Mouse (Mus musculus) kidney, embryonic 15.5 days (tissue): ENCODE data around the gene Exosc8. TPM values are rescaled to one million over a fixed set of nuclear protein-coding genes. Genes with fewer than 3 reads are reported as not detected.

Source experiments
- ATAC-seq: fragments of 200-750 bp; cut with Nextera tagmentation; replicated peaks from 2 replicates; pipeline ENCODE4 v1.8.0; 2017; ENCODE audit warnings: moderate TSS enrichment; ENCODE audit not compliant: low FRiP score
- H3K27ac ChIP-seq: fragments of 300-500 bp; sonication (generic); 2 replicates; pipeline ENCODE4 v1.5.1; 2015; ENCODE audit warnings: mild to moderate bottlenecking, inconsistent platforms
- H3K27me3 ChIP-seq: fragments of 300-500 bp; sonication (generic); 2 replicates; pipeline ENCODE4 v1.6.1; 2015; ENCODE audit warnings: inconsistent platforms
- H3K36me3 ChIP-seq: fragments of 300-500 bp; sonication (generic); 2 replicates; pipeline ENCODE4 v1.6.1; 2015; ENCODE audit warnings: inconsistent platforms
- H3K4me1 ChIP-seq: fragments of 300-500 bp; sonication (generic); 2 replicates; pipeline ENCODE4 v1.6.1; 2015; ENCODE audit warnings: inconsistent platforms
- H3K4me2 ChIP-seq: fragments of 300-500 bp; sonication (generic); 2 replicates; pipeline ENCODE4 v1.6.1; 2015; ENCODE audit warnings: moderate library complexity, mild to moderate bottlenecking, inconsistent platforms
- H3K4me3 ChIP-seq: fragments of 300-500 bp; sonication (generic); replicated peaks from 2 replicates; pipeline ENCODE4 v1.5.1; 2015; ENCODE audit warnings: mild to moderate bottlenecking, inconsistent platforms
- H3K9ac ChIP-seq: fragments of 300-500 bp; sonication (generic); 2 replicates; pipeline ENCODE4 v1.6.1; 2015; ENCODE audit warnings: mild to moderate bottlenecking, inconsistent platforms
- H3K9me3 ChIP-seq: fragments of 300-500 bp; sonication (generic); replicated peaks from 2 replicates; pipeline ENCODE4 v1.6.1; 2016; ENCODE audit warnings: inconsistent platforms
- WGBS: fragments of 180-500 bp; shearing (Covaris S2); methylation state at CpG from one replicate; pipeline ENCODE4 v1.1.7; 2015; ENCODE audit warnings: mixed read lengths; 5-methylcytosine and 5-hydroxymethylcytosine counted together
- polyA plus RNA-seq: library from polyadenylated mRNA; unstranded; fragments of >200 nt; fragmentation: Nextera tagmentation; extraction: Ambion mirVana; gene quantifications from 2 replicates; pipeline ENCODE4 v1.2.1, GENCODE M21; 2015

The Exosc8 gene
- polyA plus RNA-seq, 1 experiment from 2014 or later, result 142 TPM

DNA sequence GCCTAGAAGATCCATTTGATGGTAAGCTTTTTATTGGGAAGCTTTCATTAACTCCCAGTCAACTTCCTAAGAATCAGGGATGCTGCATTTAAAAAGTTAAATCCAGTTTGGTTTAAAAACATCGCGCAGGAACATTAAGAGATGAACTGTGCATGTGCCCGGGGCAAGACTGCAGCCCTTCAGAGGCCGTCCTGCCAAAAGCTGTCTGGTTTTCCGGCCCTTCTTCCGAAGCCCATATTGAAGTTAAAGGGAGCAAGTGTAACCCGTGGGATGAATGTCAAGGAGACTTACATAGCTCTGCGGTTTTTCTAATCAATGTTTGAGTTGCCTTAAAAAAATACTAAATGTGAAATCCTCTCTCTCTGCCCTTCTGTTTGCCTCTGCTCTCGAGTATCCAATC is 24.0 kb upstream of the Exosc8 start:
- Histone ChIP-seq H3K4me1 (peaks cover 40% of the 10 kb centered on the region), H3K9me3 (no peaks in the 10 kb centered on the region), H3K36me3 (no peaks in the 10 kb centered on the region), H3K27me3 (peaks cover 3% of the 10 kb centered on the region; the same call in 1 of the 2 replicates), H3K27ac (no peak overlapping the region), H3K4me3 (no peak overlapping the region), H3K4me2 (no peak overlapping the region), H3K9ac (no peak overlapping the region)
- no peak for ATAC-seq
- 71% methylated on average over 9 of the region's 9 CpGs for WGBS

DNA sequence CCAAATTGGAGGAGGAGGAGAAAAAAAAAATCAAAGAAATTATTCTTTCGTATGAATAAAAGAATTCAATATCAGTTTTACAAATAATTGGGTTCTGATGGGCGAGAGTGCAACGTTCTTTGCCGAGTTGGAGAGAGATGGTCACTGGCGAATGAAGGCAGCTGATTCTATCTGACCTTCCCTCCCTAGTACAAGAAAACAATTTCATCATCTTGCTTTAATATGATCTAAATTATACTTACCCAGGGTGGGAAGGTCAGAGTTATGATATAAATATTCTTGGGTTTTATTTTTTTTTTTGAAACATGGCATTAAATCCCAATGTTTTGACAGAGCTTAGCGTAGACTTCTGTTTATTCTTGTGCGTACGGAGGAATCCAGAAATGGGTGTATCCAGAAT is 22.3 kb upstream of the Exosc8 start:
- H3K4me2 ChIP-seq, result peak overlapping the region; percentile 100; the same call in 1 of the 2 replicates

DNA sequence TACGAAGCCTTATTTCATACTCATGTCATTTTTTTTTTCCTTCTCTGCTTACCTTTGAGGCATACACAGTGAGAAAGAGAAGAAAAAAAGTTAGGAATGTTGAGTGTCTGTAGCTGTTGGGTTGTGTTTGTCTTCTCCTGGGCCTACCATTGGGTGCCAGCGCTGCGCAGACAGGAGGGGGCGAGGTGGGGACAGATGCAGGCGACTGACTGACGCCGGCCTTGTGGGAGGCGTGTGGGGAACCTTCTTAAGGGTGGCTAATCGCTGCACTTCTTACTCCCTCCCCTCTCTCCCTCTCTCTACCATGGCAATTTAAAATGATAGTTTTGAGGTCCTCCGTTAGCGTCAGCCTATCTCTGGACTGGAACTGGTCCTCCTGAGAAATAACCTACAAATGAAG is 20.9 kb upstream of the Exosc8 start:
- H3K9me3 ChIP-seq, result no peaks in the 10 kb centered on the region
- H3K27ac ChIP-seq, result peak overlapping the region; percentile 91
- peak overlapping the region; percentile 67 for H3K9ac ChIP-seq
- 0% methylated on average over 11 of the region's 11 CpGs for WGBS
- H3K4me2 ChIP-seq, result peak overlapping the region; percentile 100
- H3K36me3 ChIP-seq, result peaks cover 6% of the 10 kb centered on the region
- peaks cover 35% of the 10 kb centered on the region for H3K4me1 ChIP-seq
- H3K27me3 ChIP-seq, result peaks cover 3% of the 10 kb centered on the region; the same call in 1 of the 2 replicates
- ATAC-seq, result 0 out of 2 replicates have a peak, but pooled peaks have one; percentile 59
- peak overlapping the region; percentile 77 for H3K4me3 ChIP-seq

More for the DNA sequence above, 22.3 kb upstream of the Exosc8 start:
- Histone ChIP-seq H3K9ac (no peak overlapping the region), H3K4me1 (peaks cover 37% of the 10 kb centered on the region), H3K36me3 (no peaks in the 10 kb centered on the region), H3K27ac (no peak overlapping the region), H3K27me3 (peaks cover 3% of the 10 kb centered on the region; the same call in 1 of the 2 replicates), H3K4me3 (no peak overlapping the region), H3K9me3 (no peaks in the 10 kb centered on the region)
- WGBS, result 70% methylated on average over 8 of the region's 8 CpGs
- ATAC-seq, result no peak

DNA sequence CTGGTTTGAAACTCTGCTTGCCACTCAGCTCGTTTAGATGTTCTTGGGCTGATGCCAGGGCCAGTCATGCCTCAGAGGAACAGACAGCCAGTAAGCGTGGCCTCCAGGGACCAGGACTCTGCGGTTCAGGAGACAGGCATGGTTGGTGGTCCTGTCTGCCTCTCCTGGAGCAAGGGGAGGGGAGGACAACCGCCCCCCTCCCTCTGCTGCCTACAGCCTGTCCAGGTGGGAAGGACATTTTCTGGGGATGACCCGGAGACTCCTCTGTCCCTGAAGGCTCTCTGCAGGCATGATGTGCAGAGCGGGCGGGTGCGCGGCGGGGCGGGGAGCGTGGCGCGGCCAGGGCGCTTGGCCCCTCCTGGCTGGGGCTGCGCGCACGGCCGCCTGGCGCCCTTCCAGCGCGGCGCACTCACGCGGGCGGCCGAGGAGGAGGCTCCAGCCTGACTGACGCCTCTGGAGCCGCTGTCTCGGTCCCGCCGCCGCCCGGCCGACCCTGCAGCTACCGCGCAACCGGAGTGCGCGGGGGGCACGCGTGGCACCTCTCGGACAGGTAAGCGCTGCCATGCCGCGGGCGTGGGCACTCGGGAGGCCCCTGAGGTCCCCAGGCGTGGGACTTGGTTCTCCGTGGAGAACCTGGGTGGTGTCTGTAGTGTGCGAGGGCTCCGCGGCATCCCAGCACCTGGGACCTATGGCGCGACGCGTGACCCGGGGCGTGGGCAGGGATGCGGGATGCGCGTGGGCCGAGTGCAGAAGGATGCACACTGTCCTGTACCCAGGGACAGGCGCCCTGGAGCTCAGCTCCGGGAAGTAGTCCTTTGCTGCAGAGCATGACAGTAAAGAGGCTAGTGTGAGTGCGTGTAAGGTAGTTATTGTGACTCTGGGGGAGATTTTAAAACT is 20.2 kb upstream of the Exosc8 start, which contains the start of gene Smad9:
Smad9 (plus strand) TSS at position 438 of the 897 bp plus-strand sequence.
- Histone ChIP-seq H3K9ac (peak within 1 kb of the TSS; percentile 67), H3K27ac (peak within 1 kb of the TSS; percentile 91), H3K27me3 (peaks cover 3% of the 10 kb centered on the region; the same call in 1 of the 2 replicates), H3K9me3 (no peaks in the 10 kb centered on the region), H3K4me3 (peak within 1 kb of the TSS; percentile 77), H3K36me3 (peaks cover 12% of the 10 kb centered on the region), H3K4me1 (peaks cover 30% of the 10 kb centered on the region), H3K4me2 (peak within 1 kb of the TSS; percentile 100)
- ATAC-seq, result peak; percentile 93
- WGBS, result under 1% methylated on average over 65 of the region's 66 CpGs

DNA sequence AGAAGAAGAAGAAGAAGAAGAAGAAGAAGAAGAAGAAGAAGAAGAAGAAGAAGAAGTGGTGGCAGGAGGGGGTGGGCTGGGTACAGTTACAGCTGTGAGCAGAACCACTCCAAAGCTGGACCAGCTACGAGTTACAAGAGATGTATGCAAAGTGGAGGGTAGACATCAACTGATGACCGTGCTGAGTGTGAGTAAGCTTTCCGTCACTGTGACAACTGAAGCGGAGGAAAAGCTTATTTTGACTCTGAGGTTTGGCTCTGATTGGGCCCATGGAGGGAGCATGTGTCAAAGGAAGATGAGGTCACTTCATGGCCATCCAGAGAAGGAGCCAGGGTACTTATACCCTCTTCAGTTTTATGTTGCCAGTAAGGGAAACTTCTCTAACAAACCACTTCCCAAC is 18.2 kb upstream of the Exosc8 start:
- Histone ChIP-seq H3K4me1 (peaks cover 30% of the 10 kb centered on the region), H3K4me2 (no peak overlapping the region), H3K4me3 (no peak overlapping the region), H3K27me3 (peaks cover 3% of the 10 kb centered on the region; the same call in 1 of the 2 replicates), H3K9me3 (no peaks in the 10 kb centered on the region), H3K9ac (no peak overlapping the region), H3K27ac (no peak overlapping the region), H3K36me3 (peaks cover 32% of the 10 kb centered on the region)
- 68% methylated on average over 4 of the region's 4 CpGs for WGBS
- no peak for ATAC-seq

DNA sequence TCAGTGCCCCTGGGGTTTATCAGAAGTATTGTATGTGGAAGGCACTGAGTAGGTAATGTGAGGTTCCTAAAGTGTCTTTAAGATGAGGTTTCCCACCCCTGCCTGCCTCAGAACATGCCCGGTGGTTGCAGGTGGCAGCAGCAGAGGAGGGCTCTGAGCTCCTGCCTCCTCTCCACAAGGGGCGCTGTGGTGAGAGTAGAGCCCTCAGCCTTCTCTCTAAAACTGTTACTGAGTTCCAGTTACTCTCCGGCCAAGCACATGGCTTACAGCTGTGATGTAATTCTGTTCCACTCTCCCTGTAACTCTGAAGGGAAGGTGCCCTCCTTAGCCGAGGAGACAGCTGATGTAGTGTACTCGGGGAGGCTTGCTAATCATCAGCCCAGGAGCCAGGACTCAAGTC is 10.6 kb upstream of the Exosc8 start:
- H3K4me2 ChIP-seq, result no peak overlapping the region
- no peaks in the 10 kb centered on the region for H3K4me1 ChIP-seq
- no peak overlapping the region for H3K9ac ChIP-seq
- H3K4me3 ChIP-seq, result no peak overlapping the region
- no peaks in the 10 kb centered on the region for H3K9me3 ChIP-seq
- no peak overlapping the region for H3K27ac ChIP-seq
- WGBS, result 68% methylated on average over 5 of the region's 5 CpGs
- ATAC-seq, result no peak
- H3K27me3 ChIP-seq, result no peaks in the 10 kb centered on the region
- peaks cover 99% of the 10 kb centered on the region for H3K36me3 ChIP-seq

DNA sequence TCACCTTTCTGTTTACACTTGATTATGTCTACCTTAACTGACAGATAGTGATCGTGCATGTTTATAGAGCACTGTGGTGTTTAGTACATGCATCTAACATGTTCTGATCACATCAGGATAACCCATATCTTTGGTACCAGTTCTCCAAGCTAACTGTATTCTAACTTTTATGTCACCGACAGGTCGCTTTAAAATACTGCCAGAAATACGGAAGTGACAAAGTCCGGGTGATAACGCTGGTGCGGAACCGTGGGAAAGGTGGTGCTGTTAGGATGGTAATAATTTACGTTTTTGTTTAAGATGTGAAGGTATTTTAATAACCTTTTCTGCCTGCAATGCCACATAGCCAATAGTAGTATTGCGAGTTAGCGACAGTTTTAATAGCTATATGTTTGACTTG is 6.8 kb upstream of the Exosc8 start:
- Histone ChIP-seq H3K4me1 (no peaks in the 10 kb centered on the region), H3K27me3 (no peaks in the 10 kb centered on the region), H3K9me3 (no peaks in the 10 kb centered on the region), H3K4me2 (no peak overlapping the region), H3K36me3 (peaks cover 91% of the 10 kb centered on the region), H3K4me3 (no peak overlapping the region), H3K9ac (no peak overlapping the region), H3K27ac (no peak overlapping the region)
- WGBS, result 94% methylated on average over 11 of the region's 11 CpGs
- ATAC-seq, result no peak

DNA sequence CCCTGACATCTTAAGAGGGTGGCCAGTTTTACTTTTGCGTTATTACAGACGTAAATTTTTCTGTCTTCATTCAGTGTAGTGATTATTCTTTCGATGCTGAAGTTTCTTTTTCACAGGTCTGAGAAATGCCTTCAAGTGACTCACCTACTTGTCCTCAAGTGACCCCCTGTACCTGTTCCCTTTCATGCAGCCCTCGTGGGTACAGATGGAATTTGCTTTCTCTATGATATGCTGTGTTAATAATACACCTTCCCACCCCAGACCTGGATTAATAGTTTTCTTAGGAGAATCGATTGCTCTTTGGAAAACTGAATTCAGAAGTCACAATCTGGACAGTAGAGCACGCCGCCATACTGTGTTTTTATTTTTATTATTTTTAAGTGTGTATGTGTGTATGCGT is 2.1 kb upstream of the Exosc8 start:
- Histone ChIP-seq H3K9me3 (no peaks in the 10 kb centered on the region), H3K9ac (no peak overlapping the region), H3K4me3 (no peak overlapping the region), H3K27ac (no peak overlapping the region), H3K36me3 (peaks cover 56% of the 10 kb centered on the region), H3K4me1 (peaks cover 23% of the 10 kb centered on the region), H3K27me3 (no peaks in the 10 kb centered on the region), H3K4me2 (no peak overlapping the region)
- WGBS, result 91% methylated on average over 8 of the region's 8 CpGs
- no peak for ATAC-seq

DNA sequence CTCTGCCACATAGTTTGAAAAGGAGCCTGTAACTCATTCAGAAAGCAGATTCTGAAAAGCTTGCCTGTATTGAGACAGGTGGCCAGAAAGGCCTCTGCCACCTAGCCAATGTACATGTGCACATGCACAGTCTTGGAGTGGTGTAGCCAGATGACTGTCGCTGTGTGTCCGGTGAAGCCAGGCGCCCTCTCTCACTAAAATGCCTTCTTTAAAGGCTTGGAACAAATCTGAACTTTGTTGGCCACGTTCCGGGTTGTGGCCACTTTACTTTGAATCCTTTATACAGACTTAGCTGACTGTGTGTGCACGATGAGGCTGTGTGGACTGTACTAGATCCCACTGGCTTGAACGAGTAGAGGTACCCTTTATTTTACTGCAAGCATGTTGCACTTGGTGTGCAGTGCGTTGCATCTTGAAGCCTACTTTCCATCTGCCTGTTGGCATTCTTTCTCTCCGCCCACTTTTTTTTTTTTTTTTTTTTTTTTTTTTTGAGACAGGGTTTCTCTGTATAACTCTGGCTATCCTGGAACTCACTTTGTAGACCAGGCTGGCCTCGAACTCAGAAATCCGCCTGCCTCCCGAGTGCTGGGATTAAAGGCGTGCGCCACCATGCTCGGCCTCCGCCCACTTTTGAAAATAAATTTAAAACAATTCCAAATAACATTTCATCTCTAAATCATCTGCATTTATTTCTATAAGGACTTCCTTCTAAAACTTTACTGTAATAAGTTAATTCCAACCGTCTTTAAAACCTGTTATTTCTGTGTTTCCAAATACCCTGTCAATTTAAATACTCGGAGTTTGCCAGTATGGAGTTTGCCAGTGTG is 1.1 kb upstream of the Exosc8 start:
- peak overlapping the region; percentile 90 for H3K9ac ChIP-seq
- no peak; the same call in 1 of the 2 replicates for ATAC-seq

DNA sequence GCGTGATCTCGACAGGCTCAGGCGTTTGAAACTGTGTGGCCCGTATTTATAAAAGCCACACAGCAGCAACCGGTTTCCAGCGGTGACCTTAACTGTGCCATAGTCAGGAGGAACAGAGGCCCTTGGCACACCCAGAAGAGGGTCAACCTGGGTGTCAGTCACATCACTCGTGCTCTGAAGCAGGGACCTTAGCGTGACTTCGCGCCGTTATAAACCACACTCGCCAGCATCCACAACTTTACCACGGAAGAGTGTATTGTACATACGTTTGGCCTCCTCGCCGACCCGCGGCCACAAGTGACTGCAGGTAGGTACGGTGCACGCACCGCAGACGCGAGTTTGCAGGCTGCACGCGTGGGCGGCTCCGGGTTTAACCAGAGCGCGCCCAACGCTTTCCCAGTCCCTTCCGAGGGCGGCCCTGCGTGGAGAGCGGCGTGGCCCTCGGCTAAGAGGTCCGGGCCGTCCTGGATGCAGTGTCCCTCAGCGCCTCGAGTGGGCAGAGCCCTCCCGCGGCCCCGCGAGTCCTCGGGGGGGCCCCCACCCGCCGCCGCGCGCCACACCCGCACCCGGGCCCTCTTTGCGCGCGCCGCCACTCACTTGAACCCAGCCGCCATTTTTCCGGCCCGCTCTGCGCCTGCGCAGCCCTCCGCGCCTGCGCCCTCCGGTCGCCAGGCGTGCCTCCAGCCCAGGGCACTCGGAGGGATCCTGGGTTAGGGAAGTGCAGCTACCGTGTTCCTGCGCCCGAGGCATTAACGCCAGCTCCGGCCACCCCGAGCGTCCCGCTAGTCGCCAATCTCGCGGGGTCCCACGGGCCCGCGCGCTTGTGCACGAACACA is 564 bp downstream of the Exosc8 start:
- ATAC-seq, result peak; percentile 95
- Histone ChIP-seq H3K4me3 (peak overlapping the region; percentile 67), H3K9me3 (no peaks in the 10 kb centered on the region), H3K4me2 (peak overlapping the region; percentile 79), H3K27me3 (no peaks in the 10 kb centered on the region), H3K4me1 (peaks cover 31% of the 10 kb centered on the region), H3K9ac (peak overlapping the region; percentile 90), H3K36me3 (peaks cover 57% of the 10 kb centered on the region), H3K27ac (peak overlapping the region; percentile 99)
- WGBS, result under 1% methylated on average over 67 of the region's 84 CpGs

More for the DNA sequence above, 1.1 kb upstream of the Exosc8 start:
- no peaks in the 10 kb centered on the region for H3K9me3 ChIP-seq
- peak overlapping the region; percentile 67 for H3K4me3 ChIP-seq
- peak overlapping the region; percentile 79 for H3K4me2 ChIP-seq
- WGBS, result 53% methylated on average over 18 of the region's 18 CpGs
- peak overlapping the region; percentile 99 for H3K27ac ChIP-seq
- peaks cover 31% of the 10 kb centered on the region for H3K4me1 ChIP-seq
- H3K27me3 ChIP-seq, result no peaks in the 10 kb centered on the region
- H3K36me3 ChIP-seq, result peaks cover 54% of the 10 kb centered on the region

DNA sequence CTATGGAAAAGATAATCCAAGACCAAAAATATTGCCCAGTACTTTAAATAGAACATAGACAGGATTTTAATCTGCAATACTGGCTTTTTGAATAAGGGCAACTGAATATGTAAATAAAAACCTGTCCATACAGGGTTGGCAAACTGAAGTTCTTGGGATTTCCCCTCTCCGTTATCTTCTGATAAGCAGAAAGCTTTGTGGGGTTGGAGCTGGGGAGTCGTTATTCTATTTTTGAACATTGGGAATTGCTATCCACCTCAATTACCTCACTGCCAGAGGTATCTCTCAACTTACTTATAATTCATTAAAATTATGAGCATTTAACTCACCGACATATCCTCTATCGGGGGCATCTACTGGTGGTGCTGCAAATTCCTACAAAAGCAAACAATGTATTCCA is 2.8 kb downstream of the Exosc8 start:
- H3K4me2 ChIP-seq, result no peak overlapping the region
- no peak overlapping the region for H3K9ac ChIP-seq
- WGBS, result 83% methylated on average over 4 of the region's 4 CpGs
- H3K27ac ChIP-seq, result no peak overlapping the region
- H3K9me3 ChIP-seq, result no peaks in the 10 kb centered on the region
- peaks cover 61% of the 10 kb centered on the region for H3K36me3 ChIP-seq
- peaks cover 31% of the 10 kb centered on the region for H3K4me1 ChIP-seq
- no peak overlapping the region for H3K4me3 ChIP-seq
- H3K27me3 ChIP-seq, result no peaks in the 10 kb centered on the region
- no peak for ATAC-seq
